9 mouse cellular contexts compared by ENCODE assay signal in the genomic region with DNA sequence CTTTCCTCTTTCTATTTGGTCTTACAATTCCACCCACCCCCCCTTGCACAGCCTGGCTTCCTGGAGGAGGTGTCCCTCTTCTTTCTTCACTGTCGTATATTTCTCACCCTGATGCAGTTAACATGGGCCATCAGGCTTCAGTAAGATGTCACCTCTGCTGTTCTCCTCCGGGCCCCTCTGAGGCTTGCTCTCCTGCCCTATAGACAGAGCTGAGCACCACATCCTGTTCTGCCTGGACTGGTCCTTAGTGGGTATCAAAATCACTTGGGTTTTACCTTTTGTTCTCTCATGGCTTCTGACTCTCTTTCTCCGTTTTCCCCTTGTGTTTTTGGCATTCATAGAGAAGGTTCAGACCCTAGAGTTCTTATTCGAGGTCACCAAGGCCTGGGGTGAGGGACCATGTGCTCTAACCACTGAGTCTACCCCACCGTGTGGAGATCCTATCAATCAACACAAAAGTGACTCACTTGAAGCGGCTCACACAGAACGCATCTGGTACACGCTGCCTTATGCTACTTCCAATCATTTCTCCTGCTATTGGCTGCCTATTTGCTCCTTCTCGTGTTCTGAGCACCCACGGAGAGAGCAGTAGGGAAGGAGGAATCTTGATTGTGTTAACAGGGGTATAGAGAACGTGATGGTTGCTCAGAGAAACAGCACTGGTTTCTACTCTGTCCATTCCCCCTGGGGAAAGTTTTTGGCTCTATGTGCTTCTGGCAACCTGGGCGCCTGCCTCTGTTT.
DNase-seq lines count a peak whose midpoint lies in the region; ATAC-seq lines count a peak whose summit lies in the region.
"Had no signal": no experiment of that assay in that cellular context is flagged by ENCODE, and none has a peak within 500 bp of the region (broad histone marks: within the 10 kb centered on the region; RNA-seq: fewer than 3 reads in every experiment).

No protein-coding gene starts in this region.

- no peaks in the 10 kb centered on the region for H3K9me3 ChIP-seq in heart, embryonic 12.5 days (replicated peaks)
- H3K9me3 ChIP-seq in forebrain, embryonic 16.5 days (ENCODE audit: control insufficient read depth, low read length): no peaks in the 10 kb centered on the region
- no peaks in the 10 kb centered on the region for H3K9me3 ChIP-seq in liver, embryonic 13.5 days (replicated peaks)

- no peak overlapping the region for H3K27ac ChIP-seq in heart, embryonic 12.5 days (ENCODE audit: poor library complexity, severe bottlenecking)
- H3K27ac ChIP-seq in forebrain, embryonic 16.5 days (ENCODE audit: low read length): peak overlapping the region; percentile 64
- no peak overlapping the region for H3K27ac ChIP-seq in liver, embryonic 13.5 days

- no peaks in the 10 kb centered on the region for H3K36me3 ChIP-seq in heart, embryonic 12.5 days
- H3K36me3 ChIP-seq in forebrain, embryonic 16.5 days (ENCODE audit: control insufficient read depth, insufficient read depth): no peaks in the 10 kb centered on the region
- no peaks in the 10 kb centered on the region for H3K36me3 ChIP-seq in liver, embryonic 13.5 days

- H3K4me3 ChIP-seq in heart, embryonic 12.5 days: peak overlapping the region; percentile 41
- H3K4me3 ChIP-seq in forebrain, embryonic 16.5 days (replicated peaks; ENCODE audit: low read length): peak overlapping the region; percentile 24; the same call in 1 of the 2 replicates
- 0 out of 2 replicates have a peak overlapping the region, but pooled peaks have one; percentile 34 for H3K4me3 ChIP-seq in liver, embryonic 13.5 days (replicated peaks)
- H3K4me3 ChIP-seq: erythroblast, embryonic 14.5 days had no signal

- ATAC-seq in heart, embryonic 12.5 days (ENCODE audit: insufficient number of reproducible peaks, low FRiP score): no peak
- ATAC-seq in CD4-positive, CD25-positive, alpha-beta regulatory T cell, adult 4 months: peak; percentile 71
- no peak for ATAC-seq in forebrain, embryonic 16.5 days
- ATAC-seq in liver, embryonic 13.5 days (ENCODE audit: low read depth): no peak

- peak overlapping the region; percentile 57 for H3K9ac ChIP-seq in heart, embryonic 12.5 days
- peak overlapping the region; percentile 54 for H3K9ac ChIP-seq in forebrain, embryonic 16.5 days (replicated peaks; ENCODE audit: low read depth, low read length)
- H3K9ac ChIP-seq in liver, embryonic 13.5 days: no peak overlapping the region

- peaks cover 37% of the 10 kb centered on the region for H3K27me3 ChIP-seq in heart, embryonic 12.5 days (replicated peaks)
- no peaks in the 10 kb centered on the region for H3K27me3 ChIP-seq in forebrain, embryonic 16.5 days (replicated peaks; ENCODE audit: control insufficient read depth, insufficient read depth, low read length)
- H3K27me3 ChIP-seq in liver, embryonic 13.5 days: peaks cover 61% of the 10 kb centered on the region

- H3K4me2 ChIP-seq in heart, embryonic 12.5 days: peak overlapping the region; percentile 71
- H3K4me2 ChIP-seq in forebrain, embryonic 16.5 days (ENCODE audit: low read length): peak overlapping the region; percentile 51
- H3K4me2 ChIP-seq in liver, embryonic 13.5 days: peak overlapping the region; percentile 61

- DNase-seq in heart, adult 8-10 months (ENCODE audit: low spot score): no peak
- DNase-seq in liver, embryonic 13.5 days: no peak
- no peak for DNase-seq in frontal cortex, postnatal 14 days (ENCODE audit: low spot score in 2 of 2)
- DNase-seq in retina, postnatal 1 day: no peak
- no peak for DNase-seq in kidney, adult 11 months

- peaks cover 15% of the 10 kb centered on the region for H3K4me1 ChIP-seq in heart, embryonic 12.5 days (replicated peaks)
- peaks cover 29% of the 10 kb centered on the region for H3K4me1 ChIP-seq in forebrain, embryonic 16.5 days (replicated peaks; ENCODE audit: control insufficient read depth, insufficient read depth, low read length)
- H3K4me1 ChIP-seq in liver, embryonic 13.5 days (replicated peaks): peaks cover 14% of the 10 kb centered on the region

- WGBS in heart, embryonic 12.5 days: 51% methylated on average over 12 of the region's 12 CpGs
- WGBS in forebrain, embryonic 16.5 days: 37% methylated on average over 12 of the region's 12 CpGs
- WGBS in liver, embryonic 13.5 days (ENCODE audit: insufficient replicate concordance): 43% methylated on average over 12 of the region's 12 CpGs
